Mouse (Mus musculus) brown adipose tissue, adult 24 weeks (tissue): Measurements from ENCODE around the gene Pik3r4. TPM values are rescaled to one million over a fixed set of nuclear protein-coding genes. Genes with fewer than 3 reads are reported as not detected.

Experiments
- H3K27ac ChIP-seq: fragments of 200-500 bp; replicated peaks from 2 replicates; pipeline ENCODE4 v1.5.1; 2012; ENCODE audit warnings: low read depth, mild to moderate bottlenecking, low read length
- H3K4me1 ChIP-seq: fragments of 200-500 bp; 2 replicates; pipeline ENCODE4 v1.6.1; 2012; ENCODE audit warnings: low read length, mixed read lengths; ENCODE audit not compliant: control insufficient read depth, insufficient read depth, insufficient read length
- H3K4me3 ChIP-seq: fragments of 200-500 bp; 2 replicates; pipeline ENCODE4 v1.5.1; 2012; ENCODE audit warnings: low read depth, mild to moderate bottlenecking, low read length, moderate library complexity; ENCODE audit not compliant: insufficient read depth
- polyA plus RNA-seq: library from polyadenylated mRNA; stranded (reverse); fragments of >200 nt; gene quantifications from 2 replicates; pipeline ENCODE4 v1.2.4, GENCODE M21; 2012; ENCODE audit not compliant: missing spikeins, insufficient read depth, insufficient read length

The Pik3r4 gene
- polyA plus RNA-seq, 1 experiment = 8.1 TPM

DNA sequence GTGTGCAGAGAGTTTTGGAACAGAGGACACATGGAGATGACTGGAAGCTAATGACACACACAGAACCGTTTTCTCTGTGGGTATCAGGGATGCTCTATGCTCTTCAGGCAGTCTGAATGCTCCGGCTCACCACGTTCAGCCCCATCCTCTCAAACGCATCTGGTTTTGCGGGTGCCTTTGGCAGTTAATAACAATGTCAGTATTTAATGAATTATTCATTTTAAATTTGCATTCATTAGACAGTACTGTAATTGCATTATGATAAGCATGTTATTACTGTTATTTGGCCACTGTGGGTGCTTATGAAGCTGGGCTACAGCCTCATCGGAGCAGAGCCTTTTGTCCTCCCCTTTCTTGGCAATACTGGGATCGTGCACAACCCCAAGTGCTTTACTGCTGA, 38.6 kb downstream of the Pik3r4 start:
- Histone ChIP-seq H3K4me3 (no peak overlapping the region), H3K4me1 (no peaks in the 10 kb centered on the region), H3K27ac (no peak overlapping the region)

DNA sequence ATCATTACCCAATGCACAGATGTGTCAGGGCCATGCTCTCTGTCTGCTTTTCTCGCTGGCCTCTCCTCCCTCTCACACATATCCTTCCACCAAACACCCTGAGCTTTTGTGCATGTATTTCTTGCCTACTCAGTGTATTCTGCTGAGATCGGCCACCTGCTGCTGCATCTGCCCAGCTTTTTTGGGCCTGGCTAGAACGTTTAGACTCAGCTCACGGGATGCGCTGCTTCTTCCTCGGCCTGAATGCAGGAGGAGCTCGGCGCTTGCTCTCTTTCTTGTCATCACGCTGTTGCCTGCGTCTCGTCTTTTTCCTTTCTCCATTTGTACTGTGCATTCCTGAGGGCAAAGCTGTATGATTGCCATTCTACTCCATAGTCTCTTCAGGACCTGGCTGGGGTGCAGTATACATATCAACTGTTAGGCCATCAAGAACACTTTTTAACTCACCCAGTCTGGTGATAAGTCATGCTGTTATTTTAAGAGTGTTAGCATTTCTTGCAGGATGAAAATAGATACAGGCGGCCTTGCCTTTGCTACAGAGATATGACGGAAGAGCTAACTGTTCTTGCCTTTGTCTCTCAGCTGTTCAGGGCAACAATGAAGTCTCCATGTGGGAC, 41.9 kb downstream of the Pik3r4 start:
- Histone ChIP-seq H3K4me1 (no peaks in the 10 kb centered on the region), H3K4me3 (no peak overlapping the region), H3K27ac (no peak overlapping the region)

DNA sequence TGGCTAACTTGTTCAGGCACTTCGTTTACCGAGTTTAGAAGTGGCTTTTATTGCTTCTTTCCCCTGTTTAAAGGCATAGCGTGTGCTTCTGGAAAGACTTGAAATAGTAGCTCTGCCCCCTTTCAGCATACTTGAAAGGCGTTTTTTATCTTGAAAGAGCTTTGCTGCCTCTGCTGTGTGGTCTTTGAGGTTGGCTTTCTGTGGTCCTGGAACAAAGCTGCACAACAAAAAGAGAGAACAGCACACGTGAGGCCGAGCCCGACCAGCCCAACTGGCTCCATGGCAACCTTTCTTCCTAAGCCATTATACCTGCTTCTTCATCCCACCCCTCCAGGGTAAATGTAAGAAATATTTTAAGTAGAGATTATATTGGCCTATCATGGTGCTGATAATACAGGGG, 46.7 kb downstream of the Pik3r4 start:
- Histone ChIP-seq H3K4me1 (no peaks in the 10 kb centered on the region), H3K27ac (no peak overlapping the region), H3K4me3 (no peak overlapping the region)

DNA sequence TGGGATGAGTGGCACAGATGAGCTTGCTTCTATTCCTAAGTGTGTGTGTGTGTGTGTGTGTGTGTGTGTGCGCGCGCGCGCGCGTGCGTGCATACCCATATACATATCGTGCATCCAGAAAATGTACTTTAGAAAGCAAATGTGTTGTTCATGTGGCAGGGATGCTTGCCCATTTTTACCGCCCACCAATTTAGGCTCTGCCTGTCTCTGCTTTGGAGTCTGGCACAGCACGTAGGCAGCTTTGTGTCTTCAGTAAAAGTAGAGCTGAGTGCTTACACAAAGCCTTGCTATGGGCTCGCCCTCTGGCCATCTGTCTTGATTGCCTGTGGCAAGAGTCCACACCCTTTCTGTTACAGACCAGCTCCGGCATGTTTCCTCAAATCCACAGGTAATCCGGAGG, 49.7 kb downstream of the Pik3r4 start:
- Histone ChIP-seq H3K4me3 (no peak overlapping the region), H3K4me1 (no peaks in the 10 kb centered on the region), H3K27ac (no peak overlapping the region)

DNA sequence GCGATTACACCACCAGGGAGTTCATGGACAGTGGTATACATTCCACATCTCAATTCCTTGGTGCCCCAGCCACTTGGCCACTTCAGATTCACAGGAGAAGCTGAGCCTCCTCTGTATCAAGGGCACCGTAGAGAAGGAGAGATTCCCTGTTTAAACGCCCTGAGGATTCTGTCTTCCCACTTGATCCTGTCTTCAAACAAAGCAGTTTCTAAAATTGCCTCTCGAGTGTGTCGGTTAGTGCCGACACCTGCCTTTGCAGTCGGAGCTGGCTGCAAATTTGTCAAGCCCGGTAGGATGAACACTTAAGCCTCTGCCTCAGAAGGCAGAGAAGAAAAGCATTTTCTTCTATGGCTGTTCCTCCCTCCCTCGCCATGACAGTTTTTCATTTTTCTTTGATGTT, 50.3 kb downstream of the Pik3r4 start:
- no peaks in the 10 kb centered on the region for H3K4me1 ChIP-seq
- no peak overlapping the region for H3K4me3 ChIP-seq
- H3K27ac ChIP-seq = no peak overlapping the region

DNA sequence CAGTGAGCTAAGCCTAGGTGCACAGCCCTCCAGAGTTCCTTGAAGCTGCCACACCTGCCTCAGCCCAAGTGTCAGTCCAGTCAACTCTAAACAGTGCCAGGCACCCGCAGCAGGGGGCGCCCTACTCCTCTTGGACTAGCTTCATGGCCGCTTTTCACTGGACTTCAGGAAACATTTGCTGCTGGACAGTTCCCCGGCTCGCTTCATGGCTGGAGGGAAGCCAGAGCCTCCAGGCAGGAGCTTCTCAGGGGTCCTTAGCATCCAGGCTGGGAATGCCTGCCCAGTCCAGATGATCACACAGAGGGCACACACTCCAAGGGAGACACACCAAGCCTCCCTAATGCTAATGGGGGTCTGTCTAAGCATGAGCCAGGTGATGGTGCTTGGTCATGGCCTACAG, 51.1 kb downstream of the Pik3r4 start:
- no peak overlapping the region for H3K4me3 ChIP-seq
- no peaks in the 10 kb centered on the region for H3K4me1 ChIP-seq
- H3K27ac ChIP-seq = no peak overlapping the region

DNA sequence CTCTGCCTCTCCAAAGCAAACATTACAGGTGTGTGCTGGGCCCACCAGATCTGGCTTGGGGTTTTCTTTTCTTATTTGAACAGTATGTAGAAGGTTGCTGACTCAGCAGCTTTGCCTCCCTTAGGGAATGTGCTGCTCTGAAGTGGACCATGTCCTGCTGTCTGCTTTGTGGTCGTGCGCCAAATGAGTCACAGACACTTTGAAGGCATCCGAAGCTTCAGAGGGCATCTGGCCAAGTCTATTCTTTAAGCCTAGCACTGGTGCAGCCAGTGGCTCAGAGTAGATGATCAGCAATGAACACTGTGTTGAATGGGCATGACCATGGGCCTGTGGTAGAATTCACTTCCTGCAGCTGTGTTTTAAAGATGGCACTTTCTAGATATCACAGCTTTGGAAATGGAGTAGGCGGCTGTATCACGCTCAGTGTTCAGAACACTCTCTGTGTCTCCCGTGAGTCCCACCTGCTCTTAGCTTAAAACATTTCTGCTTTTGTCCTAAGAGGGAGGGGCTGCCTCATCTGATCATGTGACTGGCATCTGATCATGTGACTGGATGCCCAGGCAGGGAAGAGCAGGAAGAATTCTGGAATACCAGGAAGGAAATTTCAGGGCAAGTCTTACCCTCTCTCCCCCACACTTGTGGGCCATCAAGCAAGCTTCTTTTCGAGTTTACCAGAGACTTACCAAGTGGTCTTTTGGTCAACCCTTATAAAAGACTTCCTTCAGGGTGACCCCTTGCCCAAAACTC, 54.2 kb downstream of the Pik3r4 start:
- no peak overlapping the region for H3K4me3 ChIP-seq
- no peak overlapping the region for H3K27ac ChIP-seq
- H3K4me1 ChIP-seq = no peaks in the 10 kb centered on the region

DNA sequence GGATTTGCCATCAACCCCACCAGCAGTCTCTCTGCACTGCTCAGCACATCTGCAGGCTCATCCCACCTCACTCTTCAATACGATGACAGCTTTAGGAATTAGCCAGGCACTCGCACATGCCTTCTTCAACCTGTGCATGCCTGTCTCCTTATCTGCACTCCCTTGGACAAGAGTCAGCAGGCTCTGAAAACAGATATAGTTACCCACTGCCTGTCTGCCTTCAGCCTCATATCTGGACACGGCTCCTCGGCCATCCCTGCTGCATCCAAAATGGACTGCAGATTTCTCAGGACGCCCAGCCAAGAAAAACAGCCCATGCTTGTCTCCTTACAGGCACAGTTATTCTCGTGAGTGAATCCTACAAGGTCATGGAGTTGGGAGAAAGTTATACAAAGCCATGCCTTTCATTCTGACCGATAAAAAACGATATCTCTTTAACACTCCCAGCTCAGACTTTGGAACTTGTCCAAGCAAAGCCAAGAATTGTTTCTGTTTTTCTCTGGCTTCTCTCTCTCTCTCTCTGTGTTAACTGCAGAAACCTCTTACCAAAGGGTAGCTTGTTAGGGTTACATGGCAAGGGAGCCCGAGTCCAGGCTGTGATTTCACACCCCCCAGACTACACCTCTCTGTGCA, 55.1 kb downstream of the Pik3r4 start:
- Histone ChIP-seq H3K27ac (no peak overlapping the region), H3K4me1 (no peaks in the 10 kb centered on the region)

DNA sequence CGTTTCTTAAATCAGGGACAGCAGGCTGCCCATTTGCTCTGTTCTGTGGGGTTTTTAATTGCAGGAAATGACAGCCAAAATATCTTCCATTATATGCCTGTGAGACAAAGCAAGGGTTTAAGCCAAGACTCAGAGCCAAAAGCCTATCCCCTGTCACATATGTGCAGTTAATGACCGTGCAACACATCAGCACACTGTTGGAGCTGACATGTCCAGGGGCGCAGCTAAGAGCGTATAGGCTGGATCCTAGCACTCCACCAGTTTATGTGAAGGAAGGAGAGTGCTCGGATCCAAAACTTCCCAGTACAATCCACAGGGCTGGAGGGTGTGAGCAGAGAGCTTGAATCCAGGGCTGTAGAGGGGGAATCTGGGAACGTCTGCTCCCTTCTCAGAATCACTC, 57.9 kb downstream of the Pik3r4 start:
- Histone ChIP-seq H3K4me1 (no peaks in the 10 kb centered on the region), H3K27ac (no peak overlapping the region), H3K4me3 (no peak overlapping the region)

More for the DNA sequence above, 55.1 kb downstream of the Pik3r4 start:
- H3K4me3 ChIP-seq = no peak overlapping the region

DNA sequence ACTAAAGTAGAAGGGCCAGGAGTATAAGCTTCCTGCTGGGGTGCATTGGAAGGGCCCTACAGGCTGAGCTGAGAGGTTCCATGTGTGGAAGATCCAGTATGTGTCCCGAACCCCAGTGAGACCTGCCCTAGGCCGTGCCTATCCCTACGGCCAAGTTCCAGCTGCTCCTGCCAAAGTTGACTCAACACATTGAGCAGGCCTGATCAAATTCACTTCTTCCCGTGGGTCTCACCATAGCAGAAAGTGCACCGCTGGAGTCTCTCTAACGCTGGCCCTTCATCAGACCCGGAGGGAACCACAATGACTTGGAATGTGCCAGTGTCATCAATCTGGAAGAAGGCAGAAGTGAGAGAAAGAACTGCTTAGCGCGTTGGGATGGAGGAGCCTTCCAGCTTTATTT, 59.2 kb downstream of the Pik3r4 start:
- Histone ChIP-seq H3K27ac (no peak overlapping the region), H3K4me3 (no peak overlapping the region), H3K4me1 (no peaks in the 10 kb centered on the region)

DNA sequence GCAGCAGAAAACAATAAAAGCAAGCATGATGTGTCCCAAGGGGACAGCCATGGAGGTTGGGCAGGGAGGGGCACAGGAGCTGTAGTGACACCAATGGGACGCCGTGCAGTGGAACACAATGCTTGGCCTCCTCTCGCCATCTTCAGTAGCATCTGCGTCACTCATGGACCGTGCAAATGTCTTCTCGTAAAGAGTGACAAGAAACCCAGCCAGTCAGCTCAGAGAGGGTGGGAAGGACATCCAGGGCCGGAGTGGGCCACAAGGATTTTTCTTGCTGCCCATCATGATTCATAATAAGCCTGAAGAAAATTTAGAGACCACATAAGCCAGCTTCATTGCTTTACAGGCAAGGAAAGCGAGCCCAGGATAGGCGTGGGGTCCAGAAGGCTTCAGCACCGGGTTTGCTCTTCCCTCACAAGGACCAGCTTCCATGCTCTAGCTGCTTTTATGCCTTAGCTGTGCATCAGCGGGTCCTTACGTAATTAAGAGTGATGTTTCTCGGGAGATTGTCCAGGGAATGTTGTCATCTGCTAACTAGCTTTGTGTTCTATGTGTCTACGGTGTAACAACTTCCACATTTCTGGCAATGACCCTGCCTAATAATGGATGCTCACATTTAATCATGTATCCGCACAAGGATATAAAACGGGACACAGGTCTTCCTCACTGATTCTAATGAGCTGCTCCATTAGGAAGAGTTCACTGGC, 61.6 kb downstream of the Pik3r4 start:
- Histone ChIP-seq H3K4me1 (no peaks in the 10 kb centered on the region), H3K4me3 (no peak overlapping the region), H3K27ac (no peak overlapping the region)

DNA sequence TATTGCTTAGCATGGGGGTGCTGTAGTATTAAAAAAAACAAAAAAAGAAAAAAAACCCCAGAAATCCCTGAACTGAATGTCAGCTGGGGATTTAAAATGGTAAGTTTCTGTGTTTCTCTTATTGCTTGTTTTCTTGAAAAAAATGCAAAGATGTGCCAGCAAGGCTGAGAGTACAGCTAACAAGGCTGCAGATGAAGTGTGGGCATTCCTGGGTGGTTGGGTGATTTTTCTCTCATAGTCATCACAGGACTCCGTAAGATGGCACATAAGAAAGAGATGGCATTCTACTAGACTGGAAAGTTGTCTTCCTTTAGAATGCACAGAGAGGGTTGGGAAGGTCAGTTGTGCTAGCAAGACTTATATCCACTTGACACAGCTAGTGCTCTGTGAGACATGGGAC, 62.2 kb downstream of the Pik3r4 start:
- Histone ChIP-seq H3K4me1 (no peaks in the 10 kb centered on the region), H3K4me3 (no peak overlapping the region), H3K27ac (no peak overlapping the region)

DNA sequence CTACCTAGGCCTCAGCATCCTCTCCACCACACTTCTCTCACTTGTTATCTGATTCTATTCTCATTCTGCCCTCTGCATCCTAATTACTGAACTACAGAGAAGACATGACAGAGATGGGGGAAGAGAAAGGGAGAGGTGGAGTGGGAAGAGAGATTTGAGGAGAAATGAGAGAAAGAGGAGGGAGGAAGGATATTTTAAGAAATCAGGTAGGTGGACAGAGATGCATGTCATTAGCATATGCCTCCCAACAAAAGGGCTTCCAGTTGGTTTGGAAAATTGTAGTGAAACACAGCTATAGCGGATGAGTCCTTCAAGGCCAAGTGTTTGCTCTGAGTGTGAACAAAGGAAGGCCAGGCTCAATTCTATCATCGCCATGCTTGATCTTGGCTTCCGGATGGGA, 69.3 kb downstream of the Pik3r4 start:
- Histone ChIP-seq H3K27ac (no peak overlapping the region), H3K4me3 (no peak overlapping the region), H3K4me1 (no peaks in the 10 kb centered on the region)

DNA sequence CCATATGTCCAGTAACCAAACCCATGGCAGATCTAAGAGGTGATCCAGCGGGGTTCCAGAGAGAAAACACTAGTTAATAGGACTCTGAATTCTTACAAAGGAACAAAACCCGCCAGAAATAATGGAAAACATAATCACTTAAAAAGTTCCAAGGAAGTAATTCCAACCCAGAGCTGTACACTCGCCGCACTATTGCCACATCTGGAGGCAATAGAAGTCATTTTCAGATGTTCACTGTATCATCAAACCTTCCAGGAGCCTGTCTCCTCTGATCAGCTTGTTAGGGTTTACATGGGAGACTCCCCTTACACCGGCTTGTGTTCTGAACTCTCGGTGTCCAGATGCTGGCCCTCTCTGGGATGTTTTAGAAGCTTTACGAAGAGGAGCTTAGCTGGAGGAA, 76.6 kb downstream of the Pik3r4 start:
- Histone ChIP-seq H3K27ac (no peak overlapping the region), H3K4me3 (no peak overlapping the region), H3K4me1 (no peaks in the 10 kb centered on the region)

DNA sequence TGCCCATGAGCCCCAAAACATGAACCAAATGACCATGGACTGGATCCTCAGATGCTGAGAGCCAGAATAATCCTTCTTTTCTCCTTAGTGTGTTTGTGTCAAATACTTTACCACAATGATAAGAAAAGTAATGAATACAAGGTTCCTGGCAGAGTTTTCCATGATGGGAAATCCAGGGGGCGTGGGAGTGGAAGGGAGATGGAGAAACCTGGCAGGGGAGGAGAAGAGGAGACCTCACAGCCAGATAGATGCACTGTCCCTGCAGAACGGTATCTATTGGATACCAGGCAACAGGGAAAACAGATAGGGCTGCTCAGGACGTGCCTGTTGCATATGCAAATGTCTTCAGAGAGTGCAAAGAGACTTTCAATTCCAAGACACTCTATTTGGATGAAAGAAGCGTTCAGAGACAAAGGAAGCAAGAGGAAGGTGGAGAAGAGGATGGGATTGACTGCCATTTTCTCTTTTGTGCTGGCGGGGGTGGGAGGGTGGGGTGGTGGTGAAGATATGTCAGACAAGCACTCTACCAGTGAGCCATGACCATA, 77.1 kb downstream of the Pik3r4 start:
- H3K4me1 ChIP-seq = no peaks in the 10 kb centered on the region
- H3K4me3 ChIP-seq = no peak overlapping the region

More for the DNA sequence above, 77.1 kb downstream of the Pik3r4 start:
- no peak overlapping the region for H3K27ac ChIP-seq
